Mouse (Mus musculus) megakaryocyte, embryonic 14.5 days (primary cell): ENCODE measurements around the gene Uso1.

Experiments
- FLI1 ChIP-seq: IDR thresholded peaks from 2 replicates; pipeline ENCODE4 v1.6.1; 2012; ENCODE audit warnings: low read length, inconsistent platforms, mixed read lengths
- GATA1 ChIP-seq: IDR thresholded peaks from 3 replicates; pipeline ENCODE4 v1.6.1; 2012; ENCODE audit warnings: mixed read lengths, low read length, inconsistent platforms, borderline replicate concordance

- TF ChIP-seq FLI1 (no peak), GATA1 (no peak)
Measured at GRCm38 (mm10) chr5:92103816-92104415, 33.8 kb upstream of the Uso1 start.
